Mouse (Mus musculus) ES-Bruce4 (cell line): ENCODE measurements at regions not wholly inside any gene's neighbourhood (a gene's known extent, or its start where the extent isn't known, plus 50 kb on each side); places are given as distances from the start of the nearest gene placed in this dataset.

Experiments used
- CTCF ChIP-seq: IDR thresholded peaks from one replicate; pipeline ENCODE4 v1.8.1; 2011; ENCODE audit warnings: low read depth, low read length
- EP300 ChIP-seq: IDR thresholded peaks from 2 replicates; pipeline ENCODE4 v1.6.1; 2011; ENCODE audit warnings: low read depth, low read length; ENCODE audit not compliant: insufficient read depth
- POLR2A ChIP-seq: IDR thresholded peaks from one replicate; pipeline ENCODE4 v1.8.1; 2011; ENCODE audit warnings: low read length; ENCODE audit not compliant: insufficient read depth

DNA sequence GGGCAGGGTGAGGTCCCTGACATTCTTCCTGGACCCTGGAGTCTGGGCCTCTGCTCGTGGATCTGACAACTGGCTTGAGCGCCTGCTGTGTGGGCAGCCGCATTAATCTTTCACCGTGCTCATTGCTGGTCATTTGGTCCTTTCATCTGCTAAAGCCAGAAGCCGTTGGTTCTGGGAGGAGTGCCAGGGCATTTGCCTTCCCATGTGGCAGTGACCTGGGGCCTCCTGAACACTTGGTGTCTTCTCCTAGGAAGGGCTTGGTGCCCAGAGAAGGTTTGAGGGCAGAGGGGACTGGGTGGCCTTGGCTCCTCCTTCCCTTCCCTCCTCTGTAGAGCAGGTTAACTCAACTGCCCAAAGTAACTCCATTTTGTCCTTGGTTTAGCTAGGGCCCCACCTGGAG, 79.7 kb upstream of the Adra2c start:
- TF ChIP-seq EP300, result no peak
- no peak for TF ChIP-seq CTCF
- TF ChIP-seq POLR2A, result no peak
